Mouse (Mus musculus): ENCODE data around the gene Rangap1. TPM values are rescaled to one million over a fixed set of nuclear protein-coding genes. Genes with fewer than 3 reads are reported as not detected.

Gene Rangap1
- total RNA-seq, 1 experiment from 2014 or later: 61.8 TPM

DNA sequence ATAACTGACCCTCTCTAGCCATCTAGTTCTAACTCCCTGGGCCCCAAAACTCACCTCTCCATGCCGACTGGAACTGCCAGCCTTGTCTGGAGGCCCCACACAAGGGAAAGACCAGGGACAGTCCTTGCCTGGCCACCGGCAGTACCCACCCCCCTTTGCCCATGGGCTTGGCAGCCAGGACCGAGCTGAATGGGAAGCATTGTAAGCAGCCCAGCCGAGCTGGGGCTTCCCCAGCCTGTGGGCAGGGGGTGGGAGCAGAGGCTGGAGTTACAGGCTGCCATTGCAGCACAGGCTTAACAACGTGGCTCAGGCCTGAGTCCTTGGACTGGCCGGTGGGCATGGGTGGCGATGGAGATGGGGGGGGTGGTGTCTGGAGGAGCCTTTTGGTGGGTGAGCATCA is 48.2 kb downstream of the Rangap1 start, which contains the start of gene Chadl:
Chadl (minus strand) TSS at position 113 of the 400 bp plus-strand sequence.
- DNase-seq: no peak

GRCm38 (mm10) chr15:81694891-81695290 is 50.4 kb downstream of the Rangap1 start:
- no peak for DNase-seq

GRCm38 (mm10) chr15:81693967-81694881 is 51.1 kb downstream of the Rangap1 start:
- peak; percentile 93 for DNase-seq

GRCm38 (mm10) chr15:81693366-81693966 is 51.9 kb downstream of the Rangap1 start:
- DNase-seq: no peak

GRCm38 (mm10) chr15:81680301-81680805 is 65.0 kb downstream of the Rangap1 start:
- no peak for DNase-seq

- no peak for DNase-seq
These were observed 68.7 kb downstream of the Rangap1 start for GRCm38 (mm10) chr15:81676637-81677036.

DNA sequence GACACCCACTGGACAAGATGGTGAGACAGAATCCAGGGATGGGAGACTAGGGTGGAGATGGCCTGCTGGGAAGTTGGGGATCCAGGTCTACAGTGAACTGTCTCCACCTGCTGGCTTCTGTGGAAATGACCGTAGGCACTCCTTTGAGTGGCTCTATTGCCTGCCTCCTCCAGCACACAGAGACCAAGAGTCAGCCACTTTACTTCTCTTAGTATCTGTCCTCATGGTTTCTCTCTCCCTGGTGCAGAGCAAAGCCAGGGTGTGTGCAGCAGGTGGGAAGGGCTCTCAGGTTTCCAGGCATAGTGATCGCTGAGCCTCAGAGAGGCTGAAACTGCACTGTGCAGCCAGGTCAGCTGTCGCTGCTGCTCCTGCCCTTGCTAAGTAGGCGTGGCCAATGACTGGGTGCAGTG is 75.1 kb downstream of the Rangap1 start:
- DNase-seq: peak; percentile 79

GRCm38 (mm10) chr15:81666957-81667356 is 78.4 kb downstream of the Rangap1 start:
- no peak for DNase-seq

DNA sequence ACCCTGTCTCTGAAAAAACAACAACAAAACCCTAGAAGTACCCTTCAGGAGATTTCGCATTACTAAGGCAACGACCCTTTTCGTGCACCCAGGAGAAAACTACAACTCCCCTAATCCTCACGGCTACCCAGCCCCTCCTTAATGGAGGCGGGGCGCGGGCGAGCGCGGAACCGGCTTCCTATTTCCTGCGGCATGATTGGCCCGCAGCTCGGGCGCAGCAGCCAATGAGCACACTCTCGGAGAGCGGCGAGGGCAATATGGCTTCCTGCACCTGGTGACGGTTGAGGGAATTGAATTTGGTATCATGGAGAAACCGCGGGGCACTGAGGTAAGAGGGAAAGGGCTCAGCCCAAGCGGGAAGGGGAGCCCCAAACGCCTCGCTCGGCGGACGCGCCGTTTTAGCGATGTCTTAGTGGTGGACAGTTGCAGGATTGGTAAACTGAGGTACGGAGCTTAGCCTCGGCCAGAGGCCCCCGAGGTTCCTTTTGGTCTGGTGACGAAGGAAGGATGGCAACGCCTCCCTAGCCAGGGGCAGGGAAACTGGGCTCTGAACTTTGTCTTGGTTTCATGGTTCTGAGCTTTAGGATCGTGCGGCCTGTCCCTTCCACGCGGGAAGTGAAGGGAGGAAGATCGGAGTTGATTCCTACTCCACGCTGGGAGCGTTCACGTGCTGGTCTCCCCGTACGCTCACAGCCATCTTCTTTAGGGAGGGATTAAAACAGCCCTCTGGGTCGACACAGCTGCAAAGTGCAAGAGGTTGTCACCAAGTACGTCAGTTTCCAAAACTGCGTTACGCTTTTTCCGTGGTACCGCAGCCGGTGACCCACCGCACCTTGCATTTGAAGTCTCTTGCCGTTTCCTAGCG is 81.4 kb downstream of the Rangap1 start, which contains the start of gene L3mbtl2:
L3mbtl2 (plus strand) TSS at position 193 of the 865 bp plus-strand sequence.
- peak; percentile 96 for DNase-seq

DNA sequence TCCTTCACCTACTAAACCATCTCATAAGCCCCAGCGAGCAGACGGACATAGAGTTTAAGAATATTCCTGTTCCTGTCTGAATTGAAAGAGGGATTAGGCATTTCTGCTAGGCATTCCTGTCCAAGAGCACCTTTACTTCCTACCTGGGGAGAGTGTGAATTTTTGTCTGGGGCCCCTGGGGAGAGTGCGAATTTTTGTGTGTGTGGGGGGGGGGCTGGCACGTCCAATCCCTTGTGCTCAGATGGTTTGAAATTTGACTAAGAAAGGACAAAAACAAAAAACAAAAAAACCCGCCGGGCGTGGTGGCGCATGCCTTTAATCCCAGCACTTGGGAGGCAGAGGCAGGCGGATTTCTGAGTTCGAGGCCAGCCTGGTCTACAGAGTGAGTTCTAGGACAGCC is 82.0 kb downstream of the Rangap1 start:
- no peak for DNase-seq

GRCm38 (mm10) chr15:81661701-81662100 is 83.6 kb downstream of the Rangap1 start:
- DNase-seq: no peak

Other genes with a start within 250 kb of the Rangap1 start
- 68.0 and 79.0 TPM in 2 replicates for gene Ep300, start 160.2 kb downstream of the Rangap1 start, total RNA-seq (2021)
- gene L3mbtl2, start 81.6 kb downstream of the Rangap1 start, total RNA-seq (2021): 18.1 and 20.8 TPM in 2 replicates
- 5.2 TPM in 2 replicates for gene Chadl, start 48.2 kb downstream of the Rangap1 start, total RNA-seq (2021)
- gene Zc3h7b, start 473 bp downstream of the Rangap1 start, total RNA-seq (2021): 73.8 and 81.9 TPM in 2 replicates
- 71.4 and 98.5 TPM in 2 replicates for gene Tef, start 56.9 kb upstream of the Rangap1 start, total RNA-seq (2021)
- gene Tob2, start 113.3 kb upstream of the Rangap1 start, total RNA-seq (2021): 124 and 147 TPM in 2 replicates
- 63.4 and 65.5 TPM in 2 replicates for gene Phf5a, start 126.4 kb upstream of the Rangap1 start, total RNA-seq (2021)
- gene Aco2, start 126.8 kb upstream of the Rangap1 start, total RNA-seq (2021): 2,377 and 2,604 TPM in 2 replicates
- gene Polr3h, start 180.7 kb upstream of the Rangap1 start, total RNA-seq (2021): 18.7 and 23.0 TPM in 2 replicates
- gene Csdc2, start 191.2 kb upstream of the Rangap1 start, total RNA-seq (2021): 15.7 and 17.3 TPM in 2 replicates
- gene Pmm1, start 215.4 kb upstream of the Rangap1 start, total RNA-seq (2021): 78.7 and 99.0 TPM in 2 replicates
- not detected in 2 replicates for gene 1700029P11Rik, start 235.0 kb upstream of the Rangap1 start, total RNA-seq (2021)
- 120 and 140 TPM in 2 replicates for gene Xrcc6, start 242.3 kb upstream of the Rangap1 start, total RNA-seq (2021)